Comparison of ENCODE assay signal across 15 mouse cellular contexts in the genomic region with DNA sequence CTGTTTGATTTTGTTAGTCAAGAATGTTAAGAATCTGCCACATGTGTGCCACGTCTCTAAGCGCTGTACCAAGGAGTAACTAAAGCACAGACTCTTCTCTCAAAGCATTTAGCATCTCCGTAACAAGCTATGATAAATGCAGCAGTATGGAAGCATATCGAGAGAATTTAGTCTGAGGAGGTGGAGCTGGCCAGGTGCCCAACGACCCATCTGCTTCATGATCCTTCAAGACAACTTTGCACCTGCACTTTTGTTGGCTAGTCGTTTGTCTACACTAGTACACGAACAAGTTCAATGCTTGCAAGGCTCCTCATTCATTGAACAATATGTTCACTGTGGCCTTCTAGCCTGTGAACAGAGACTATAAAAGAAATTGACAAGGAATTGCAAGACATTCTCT.
DNase-seq lines count a peak whose midpoint lies in the region.
"Had no signal": no experiment of that assay in that cellular context is flagged by ENCODE, and none has a peak within 500 bp of the region (broad histone marks: within the 10 kb centered on the region; RNA-seq: fewer than 3 reads in every experiment).

No protein-coding gene starts in this region.

- DNase-seq in cerebellum, postnatal 10 days, result peak; percentile 26 to 51
- no peak for DNase-seq in cerebellum, adult 18-20 months
- DNase-seq in layer of hippocampus, adult 18-20 months (ENCODE audit: low spot score in 2 of 2), result peak; percentile 7 to 48
- DNase-seq in layer of hippocampus, adult 9-10 months (ENCODE audit: low spot score), result no peak
- peak; percentile 19 to 52 for DNase-seq in frontal cortex, postnatal 36 days (ENCODE audit: low spot score in 2 of 2)
- peak; percentile 41 to 59 for DNase-seq in right cerebral cortex, adult 2 months (ENCODE audit: low spot score in 2 of 2)
- no peak for DNase-seq in embryo, embryonic 9.5 days (ENCODE audit: extremely low spot score)
- no peak for DNase-seq in kidney, postnatal 36 days
- DNase-seq: adrenal gland, adult 2 months; cerebellum, adult 9-11 months; embryo, embryonic 11 days; gastrocnemius, postnatal 36 days; heart, postnatal 10 days; lung, adult 2 months; thymus, adult 2 months had no signal

Comparison
In these comparisons a context has a peak if more than half of its experiments do, and no peak if none do; other contexts are left out.
1. DNase-seq: peak in cerebellum, postnatal 10 days (2 of 2), layer of hippocampus, adult 18-20 months (2 of 2), frontal cortex, postnatal 36 days (2 of 2) and right cerebral cortex, adult 2 months (2 of 2); none in cerebellum, adult 18-20 months (0 of 2), layer of hippocampus, adult 9-10 months (single experiment), embryo, embryonic 9.5 days (single experiment) and kidney, postnatal 36 days (0 of 2).